Mouse (Mus musculus) gastrocnemius, postnatal 4 days (tissue): ENCODE measurements around the gene Togaram2. TPM values are rescaled to one million over a fixed set of nuclear protein-coding genes. Genes with fewer than 3 reads are reported as not detected.

Source experiments
- DNase-seq, 2 experiments: peaks; one replicate each; pipeline ENCODE4 v3.0.0; 2021 to 2022; ENCODE audit warnings: low spot score in 2 of 2, mixed read lengths in 2 of 2
- total RNA-seq, 2 experiments: library from RNA; stranded (reverse); gene quantifications; 2 replicates each; pipeline ENCODE4 v1.2.3; 2021

Togaram2 gene
- total RNA-seq, 2 experiments from 2014 or later, result 0.39 to 0.47 TPM

DNA sequence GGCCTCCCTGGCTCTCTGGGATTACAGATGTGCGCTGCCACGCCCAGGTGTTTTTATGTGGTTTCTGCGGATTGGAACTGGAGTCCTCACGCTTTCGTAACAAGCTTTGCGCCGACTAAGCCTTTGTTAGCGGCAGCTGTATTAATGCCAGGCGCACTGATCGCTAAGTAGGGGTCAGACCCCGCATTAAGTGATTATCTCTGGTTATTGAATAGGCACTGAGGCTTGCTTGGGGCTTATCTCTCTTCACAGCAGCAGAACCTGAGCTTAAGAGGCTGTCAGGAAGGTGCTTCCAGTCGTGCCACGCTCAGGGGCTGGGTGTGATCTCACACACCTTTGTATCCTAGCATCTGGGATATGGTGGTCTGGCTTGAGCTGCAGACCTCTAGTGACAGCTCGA lies 8.6 kb downstream of the Togaram2 start:
- DNase-seq, result no peak

DNA sequence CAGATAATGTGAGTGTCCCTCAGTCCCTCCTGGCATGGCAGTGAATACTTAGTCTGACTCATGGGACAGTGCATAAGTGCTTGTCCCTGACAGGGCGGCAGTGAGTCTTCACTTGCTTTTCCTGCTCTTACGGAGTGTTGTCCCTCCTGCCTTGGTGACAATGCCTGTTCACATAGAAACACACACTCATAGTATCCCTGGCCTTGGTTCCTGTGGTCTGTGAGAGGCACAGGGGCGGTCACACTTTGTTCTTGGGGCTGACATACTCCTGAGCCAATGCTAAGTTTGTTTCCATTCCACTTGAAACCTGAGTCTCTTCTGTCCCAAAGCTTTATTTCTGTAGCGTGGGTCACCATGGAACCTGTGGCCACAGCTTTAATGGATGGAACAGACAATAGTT lies 9.3 kb downstream of the Togaram2 start:
- DNase-seq, result no peak

DNA sequence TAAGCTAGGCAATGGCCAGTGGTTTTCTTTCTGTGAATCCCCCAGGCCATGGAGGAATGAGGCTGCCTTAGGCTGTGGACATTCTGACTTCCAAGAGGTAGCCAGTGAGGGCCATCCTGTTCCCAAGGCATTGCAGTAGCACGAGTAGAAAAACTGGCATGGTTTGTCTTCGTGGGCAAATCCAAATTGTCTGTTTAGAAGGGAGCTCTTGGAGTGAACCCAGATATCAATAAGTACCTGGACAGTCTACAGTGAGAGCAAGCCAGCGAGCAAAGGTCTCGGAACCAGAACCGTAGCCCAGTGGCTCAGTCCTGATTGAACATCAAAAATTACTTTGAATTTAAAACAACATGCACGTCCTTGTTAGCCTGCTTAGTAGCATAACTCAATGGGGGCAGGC lies 10.2 kb downstream of the Togaram2 start:
- DNase-seq, result no peak

DNA sequence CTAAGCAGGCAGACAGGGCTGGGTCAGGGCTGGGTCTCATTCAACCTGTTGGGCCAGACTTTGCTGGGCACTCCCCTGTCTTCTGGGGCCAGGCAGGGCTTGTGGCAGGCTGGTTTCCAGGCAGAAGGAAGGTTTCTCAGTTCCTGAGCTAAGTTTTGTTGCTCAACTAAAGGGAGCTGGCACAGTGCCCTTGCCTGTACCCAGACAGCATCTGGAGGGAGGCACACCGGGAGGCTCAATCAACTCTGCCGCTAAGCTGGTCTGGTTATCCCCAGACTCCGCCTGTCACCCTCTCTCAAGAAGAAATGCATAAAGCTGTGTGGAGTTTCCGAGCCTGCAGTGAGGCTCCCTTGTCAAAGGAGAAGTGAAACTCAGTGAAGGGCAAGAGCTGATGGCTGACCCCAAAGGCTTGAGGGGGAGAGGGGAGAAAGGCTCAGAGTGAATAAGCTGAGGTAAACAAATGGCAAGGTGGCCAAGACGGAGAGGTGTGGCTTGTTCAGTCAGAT lies 11.1 kb downstream of the Togaram2 start:
- no peak for DNase-seq

DNA sequence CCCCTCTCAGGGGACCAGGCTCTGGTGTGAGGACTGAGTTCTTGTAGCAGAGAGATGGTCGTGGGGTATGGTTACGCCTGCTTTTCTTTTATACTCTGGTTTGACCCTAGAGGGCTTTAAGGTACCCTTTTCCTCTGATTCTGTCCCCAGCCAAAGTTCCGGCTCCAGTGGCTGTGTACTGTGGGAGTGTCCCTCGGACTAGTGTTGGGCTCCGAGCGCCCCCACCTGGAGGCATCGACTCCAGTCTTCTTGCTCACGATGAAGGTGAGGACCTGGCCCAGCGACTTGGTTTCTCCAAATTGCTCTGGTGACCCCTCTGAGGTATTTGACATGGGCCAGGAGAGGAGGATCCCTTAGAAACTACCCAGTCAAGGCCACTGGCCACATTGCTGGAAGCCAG lies 14.4 kb downstream of the Togaram2 start:
- DNase-seq, result no peak

DNA sequence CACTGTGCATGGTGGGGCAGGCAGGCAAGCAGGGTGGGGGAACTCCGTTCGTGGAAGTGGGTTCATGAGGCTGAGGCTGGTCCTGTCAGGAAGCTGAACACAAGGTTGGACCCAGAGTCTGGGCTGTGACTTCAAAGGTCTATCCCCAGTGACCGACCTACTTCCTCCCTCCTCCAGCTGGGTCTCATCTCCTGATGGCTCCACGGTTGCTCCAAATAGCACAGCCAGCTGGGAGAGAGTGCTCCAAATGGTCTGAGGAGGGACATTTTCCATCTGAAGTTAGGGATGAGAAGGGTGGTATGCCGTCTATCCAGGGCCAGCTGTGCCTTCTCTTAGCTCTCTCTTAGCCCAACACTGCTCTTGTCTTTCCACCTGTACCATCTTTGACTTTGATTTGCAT lies 16.8 kb downstream of the Togaram2 start:
- DNase-seq, result no peak

DNA sequence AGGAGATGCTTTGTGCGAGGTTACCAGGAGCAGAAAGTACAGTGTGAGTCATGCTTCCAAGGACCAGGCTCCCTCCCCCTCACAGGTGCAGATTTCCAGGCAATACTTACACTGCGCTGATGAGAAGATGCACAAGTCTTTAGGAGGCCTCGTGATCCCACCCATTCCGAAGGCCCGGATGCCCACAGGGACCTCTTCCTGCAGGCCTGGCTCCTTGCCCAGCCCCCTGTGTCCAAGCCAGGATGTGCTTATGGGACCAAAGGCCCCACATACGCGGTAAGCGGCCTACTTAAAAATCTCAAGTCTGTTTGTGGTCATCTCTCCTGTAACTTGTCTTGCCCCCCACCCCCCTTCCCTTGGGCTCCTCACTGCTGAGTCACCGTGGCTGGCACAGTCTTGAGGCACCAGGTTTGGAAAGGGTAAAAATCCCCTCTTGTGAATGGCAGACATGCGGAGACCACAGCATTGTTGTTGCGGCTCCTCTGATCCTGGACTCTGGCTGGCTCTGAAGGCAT lies 18.4 kb downstream of the Togaram2 start:
- DNase-seq, result peak in 1 of 2 experiments; percentile 25

DNA sequence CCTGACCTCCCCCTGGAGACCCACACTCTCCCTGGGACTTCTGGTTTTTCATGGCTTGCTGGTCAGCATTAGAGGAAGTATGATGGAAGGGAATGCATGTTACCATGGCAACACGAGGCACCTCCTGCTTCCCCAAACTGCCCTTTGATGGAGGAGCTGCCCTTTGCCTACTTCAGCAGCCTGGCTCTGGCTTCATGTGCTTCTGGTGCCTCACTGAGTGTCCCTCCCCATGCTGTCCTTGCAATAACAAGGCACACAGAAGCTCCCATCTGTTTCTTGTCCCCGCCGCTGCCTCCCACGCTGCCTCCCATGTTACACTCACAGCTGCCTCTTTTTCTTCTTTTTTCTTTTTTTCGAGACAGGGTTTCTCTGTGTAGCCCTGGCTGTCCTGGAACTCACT lies 20.3 kb downstream of the Togaram2 start:
- no peak for DNase-seq

DNA sequence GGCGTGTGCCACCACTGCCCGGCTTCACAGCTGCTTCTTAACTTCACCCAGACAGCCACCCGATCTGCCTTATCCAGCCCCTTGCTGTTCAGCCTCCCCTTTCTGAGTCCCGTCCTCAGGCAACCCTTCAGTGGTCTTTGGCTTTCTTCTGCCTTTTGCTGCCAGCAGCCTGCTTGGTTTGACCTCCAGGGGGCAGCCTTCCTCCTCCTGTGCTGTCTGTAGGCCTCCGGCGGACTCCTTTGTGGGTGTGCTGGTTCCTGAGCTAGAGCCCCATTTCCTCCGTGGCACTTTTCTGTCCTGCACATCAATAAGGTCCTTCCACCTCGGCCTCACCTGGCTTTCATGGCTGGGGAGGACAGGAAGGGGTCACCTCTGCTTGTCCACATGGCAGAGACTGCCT lies 20.7 kb downstream of the Togaram2 start:
- no peak for DNase-seq

DNA sequence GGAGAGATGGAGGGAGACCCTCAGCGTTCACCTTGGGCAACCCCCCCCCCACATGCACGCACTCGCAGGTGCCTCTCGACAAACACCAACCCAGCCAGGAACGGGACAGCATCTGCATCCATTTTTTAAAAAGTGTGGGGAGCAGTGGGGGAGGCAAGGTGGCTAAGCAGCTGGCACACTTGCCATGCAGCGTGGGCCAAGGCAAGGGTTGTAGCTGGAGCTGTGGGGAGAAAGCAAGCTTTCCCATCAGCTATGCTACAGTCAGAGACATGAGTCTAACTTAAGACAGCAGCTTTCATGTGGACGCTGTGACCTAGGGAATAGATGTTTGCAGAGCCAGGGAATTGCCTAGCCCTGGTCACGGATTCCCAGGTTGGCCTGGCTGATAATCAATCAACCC lies 22.1 kb downstream of the Togaram2 start:
- no peak for DNase-seq

DNA sequence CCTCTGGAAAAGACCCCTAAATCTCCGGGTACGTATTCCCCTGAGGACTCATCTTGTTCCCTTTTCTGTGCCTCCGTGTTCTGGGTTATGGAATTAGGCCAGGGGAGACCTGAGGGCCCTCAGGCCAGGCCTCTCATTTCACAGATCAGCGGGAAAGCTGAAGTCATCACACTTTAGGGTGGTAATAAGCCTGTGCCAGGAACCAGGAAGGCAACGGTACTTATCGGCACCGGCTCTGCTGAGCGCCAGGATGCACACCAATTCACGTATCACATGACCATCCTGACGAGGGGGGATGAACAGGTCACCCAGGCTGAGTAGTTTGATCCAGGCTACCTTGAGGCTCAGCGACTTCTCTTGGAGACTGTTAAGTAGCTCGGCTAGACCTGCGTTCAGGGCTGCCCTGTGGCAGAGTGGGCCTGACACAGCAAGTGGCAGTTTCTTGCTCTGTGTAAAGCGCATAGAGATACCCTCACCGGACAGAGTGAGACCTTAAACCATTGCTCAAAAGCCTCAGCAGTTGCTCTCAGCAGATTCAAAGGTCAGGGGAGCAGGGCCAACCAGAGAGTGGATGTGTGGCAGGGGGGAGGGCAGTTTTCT lies 22.8 kb downstream of the Togaram2 start:
- no peak for DNase-seq

DNA sequence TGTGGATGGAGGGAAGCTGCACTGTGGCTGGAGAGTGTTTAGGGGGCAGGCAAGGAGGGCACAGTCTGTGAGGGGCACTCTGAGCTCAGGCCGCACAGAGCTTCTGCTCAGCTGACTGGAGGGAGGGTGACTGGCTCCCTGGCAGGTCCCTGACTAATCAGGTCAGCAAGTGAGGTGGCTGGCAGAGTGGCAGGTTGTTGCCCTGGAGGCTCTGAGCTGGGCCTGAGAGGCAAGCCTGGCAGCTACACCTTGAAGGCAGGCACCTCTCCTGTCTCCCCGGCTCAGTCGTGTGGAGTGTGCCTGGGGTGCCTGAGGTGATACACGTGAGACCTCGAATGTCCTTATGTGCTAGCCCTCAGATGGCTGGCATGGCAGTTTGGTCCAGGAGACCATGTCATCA lies 23.3 kb downstream of the Togaram2 start:
- DNase-seq, result no peak

DNA sequence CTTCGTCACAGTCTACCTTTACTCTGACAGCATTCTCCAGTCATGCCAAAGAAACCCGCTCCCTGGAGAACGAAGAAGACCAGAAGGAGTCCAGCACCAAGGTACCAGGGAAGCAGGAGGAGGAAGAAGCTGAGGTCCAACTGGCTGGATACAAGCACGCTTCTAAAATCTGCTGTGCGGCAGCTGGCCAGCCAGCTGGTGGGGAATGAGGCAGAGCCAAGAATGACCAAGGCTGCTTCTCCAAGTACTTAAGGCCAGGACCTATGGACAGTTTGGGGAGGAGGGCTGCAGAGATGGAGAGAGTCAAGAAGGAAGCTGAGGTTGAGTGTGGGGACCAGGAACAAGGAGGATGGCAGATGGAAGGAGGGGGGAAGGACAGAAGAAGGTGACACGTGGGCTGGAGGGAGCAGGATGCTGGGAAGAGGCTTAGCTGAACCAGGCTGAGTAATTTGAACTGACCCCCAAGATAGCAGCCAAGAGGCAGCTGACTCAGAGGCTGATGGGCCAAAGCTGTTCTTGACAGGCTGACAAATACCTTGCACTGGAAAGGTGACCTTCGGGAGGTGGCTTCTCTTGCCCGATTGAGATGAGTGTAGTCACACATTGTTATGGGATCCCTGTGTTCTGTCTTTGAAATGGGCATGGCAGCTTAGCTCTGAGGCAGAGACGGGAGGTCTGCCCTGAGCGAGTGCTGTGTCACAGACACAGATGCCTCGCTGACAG lies 25.0 kb downstream of the Togaram2 start:
- no peak for DNase-seq

DNA sequence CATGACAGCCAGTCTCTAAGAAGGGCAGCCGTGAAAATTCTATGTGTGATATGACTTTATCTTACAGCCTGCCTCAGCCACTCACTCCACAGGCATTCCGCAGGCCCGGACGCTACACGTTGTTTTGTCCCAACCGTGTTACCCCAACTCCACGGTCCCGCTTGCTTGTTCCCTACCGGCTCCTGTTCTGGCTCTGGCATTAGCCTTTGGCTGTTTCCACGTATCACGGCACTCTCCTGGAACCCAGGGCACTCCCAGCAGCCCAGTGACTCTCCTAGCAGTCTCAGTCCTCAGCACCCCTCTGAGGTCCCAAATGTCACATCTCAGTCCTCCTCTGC lies 25.5 kb downstream of the Togaram2 start:
- DNase-seq, result no peak

DNA sequence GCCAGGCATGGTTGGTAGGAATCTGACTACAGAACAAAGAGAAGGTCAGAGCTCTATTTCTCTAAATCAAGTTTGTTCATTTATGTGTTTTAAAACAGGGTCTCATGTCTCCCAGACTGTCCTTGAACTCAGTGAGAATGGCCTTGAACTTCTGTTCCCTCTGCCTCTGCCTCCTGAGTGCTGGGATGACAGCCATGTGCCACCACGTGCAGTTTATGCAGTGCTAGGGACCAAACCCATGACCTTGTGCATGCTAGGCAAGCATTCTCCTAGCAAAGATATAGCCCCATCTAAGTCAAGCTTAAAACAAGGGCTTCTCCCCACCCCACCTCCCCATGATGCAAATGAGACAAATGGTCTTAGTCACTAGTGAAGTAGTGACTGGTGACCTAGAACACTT lies 32.1 kb downstream of the Togaram2 start:
- no peak for DNase-seq

DNA sequence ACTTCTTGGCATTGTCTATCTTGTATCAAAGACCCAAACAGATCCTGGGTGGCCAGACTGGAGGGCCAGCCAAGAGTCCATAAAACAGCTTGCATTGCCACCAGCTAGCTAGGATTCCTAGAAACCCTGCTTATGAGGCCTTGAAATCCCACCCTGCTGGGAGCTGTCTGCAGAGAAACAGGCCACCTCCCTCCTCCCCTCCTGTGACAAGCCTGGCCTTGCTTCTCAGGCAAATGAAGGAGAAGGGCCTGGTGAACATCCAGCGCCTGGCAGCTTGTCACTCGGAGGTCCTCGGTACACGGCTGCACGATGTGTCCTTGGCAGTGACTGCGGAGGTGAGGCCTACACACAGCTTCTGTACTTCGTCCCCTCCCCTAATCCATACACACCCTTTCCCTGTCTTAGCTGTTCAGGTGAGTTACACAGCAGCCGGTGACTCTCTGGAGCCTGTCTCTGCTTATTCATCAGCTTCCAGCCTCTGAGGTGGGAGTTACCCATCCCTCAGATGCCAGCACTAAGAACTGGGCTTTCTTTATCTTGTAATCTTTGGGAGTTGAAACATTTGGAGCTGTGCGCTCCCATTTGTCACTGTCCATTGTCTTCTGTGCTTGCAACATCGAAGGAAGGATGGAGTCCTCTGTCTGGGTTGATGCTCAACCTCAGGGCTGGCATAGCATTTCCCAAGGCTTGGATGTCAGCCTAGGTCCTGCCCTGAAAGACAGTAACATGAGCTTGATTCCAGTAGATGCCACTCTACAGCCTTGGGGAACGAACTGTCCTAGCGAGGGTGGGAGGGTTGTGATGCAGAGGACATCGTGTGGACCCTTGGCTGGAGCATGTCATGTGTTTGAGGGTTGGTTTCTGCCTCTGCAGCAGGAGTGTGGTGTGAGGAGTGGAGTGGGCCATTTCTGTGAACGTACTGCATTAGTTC lies 32.8 kb downstream of the Togaram2 start:
- DNase-seq, result no peak

DNA sequence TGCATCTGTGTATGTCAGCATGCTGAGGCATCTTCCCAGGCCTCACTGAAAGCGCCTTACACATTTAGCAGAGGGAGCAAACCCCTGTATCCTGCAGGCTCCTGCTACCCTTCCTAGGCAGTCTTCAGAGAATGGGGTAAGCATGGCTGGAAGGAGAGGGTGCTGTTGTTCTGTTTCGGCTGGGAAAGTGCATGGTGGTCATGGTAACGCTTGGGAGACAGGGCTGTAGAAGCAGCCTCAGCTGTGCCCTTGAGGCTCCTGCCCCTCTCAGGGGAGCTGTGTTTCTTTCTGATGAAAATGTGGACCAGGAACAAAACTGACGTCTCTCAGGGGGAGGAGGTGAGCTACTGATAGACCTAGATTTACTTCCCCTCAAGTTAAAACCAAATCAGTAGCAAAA lies 34.7 kb downstream of the Togaram2 start:
- DNase-seq, result no peak

DNA sequence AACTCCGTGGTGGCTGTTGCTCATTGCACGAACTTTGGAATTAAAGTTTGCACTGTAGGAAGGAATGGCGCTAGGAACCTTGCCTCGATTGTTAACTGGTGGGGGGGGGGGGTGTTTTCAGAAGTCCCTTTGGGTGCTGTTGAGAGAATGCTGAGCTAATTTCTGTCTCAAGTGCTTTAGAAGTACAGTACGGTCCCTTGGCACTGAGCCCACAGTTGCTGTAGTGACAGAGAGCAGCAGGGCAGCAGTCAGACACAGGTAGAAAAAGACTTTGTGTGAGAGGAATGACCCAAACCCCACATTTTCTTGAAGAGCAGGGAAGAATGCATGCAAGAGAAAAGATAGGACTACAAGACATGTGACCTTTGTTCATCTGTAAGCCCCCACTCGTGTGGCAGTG lies 39.2 kb downstream of the Togaram2 start:
- no peak for DNase-seq

DNA sequence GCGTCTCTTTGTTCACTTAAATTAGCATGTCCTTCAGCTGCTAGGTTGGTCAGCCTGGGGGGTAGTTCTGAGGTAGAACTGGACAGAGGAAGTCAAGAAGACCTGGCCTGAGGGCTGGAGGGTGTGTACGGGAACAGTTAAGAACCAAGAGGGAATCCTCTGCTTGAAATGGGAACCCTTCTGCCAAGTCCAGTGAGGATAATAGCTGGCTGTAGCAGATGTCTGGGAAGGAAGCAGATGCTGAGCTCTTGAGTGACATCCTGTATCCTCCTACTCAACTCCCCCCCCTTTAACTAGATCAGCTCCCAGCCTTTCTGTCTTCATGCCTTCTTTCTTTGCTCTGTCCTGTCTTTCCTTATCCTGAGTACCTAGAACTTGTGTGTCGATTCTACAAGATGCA lies 42.0 kb downstream of the Togaram2 start:
- no peak for DNase-seq

DNA sequence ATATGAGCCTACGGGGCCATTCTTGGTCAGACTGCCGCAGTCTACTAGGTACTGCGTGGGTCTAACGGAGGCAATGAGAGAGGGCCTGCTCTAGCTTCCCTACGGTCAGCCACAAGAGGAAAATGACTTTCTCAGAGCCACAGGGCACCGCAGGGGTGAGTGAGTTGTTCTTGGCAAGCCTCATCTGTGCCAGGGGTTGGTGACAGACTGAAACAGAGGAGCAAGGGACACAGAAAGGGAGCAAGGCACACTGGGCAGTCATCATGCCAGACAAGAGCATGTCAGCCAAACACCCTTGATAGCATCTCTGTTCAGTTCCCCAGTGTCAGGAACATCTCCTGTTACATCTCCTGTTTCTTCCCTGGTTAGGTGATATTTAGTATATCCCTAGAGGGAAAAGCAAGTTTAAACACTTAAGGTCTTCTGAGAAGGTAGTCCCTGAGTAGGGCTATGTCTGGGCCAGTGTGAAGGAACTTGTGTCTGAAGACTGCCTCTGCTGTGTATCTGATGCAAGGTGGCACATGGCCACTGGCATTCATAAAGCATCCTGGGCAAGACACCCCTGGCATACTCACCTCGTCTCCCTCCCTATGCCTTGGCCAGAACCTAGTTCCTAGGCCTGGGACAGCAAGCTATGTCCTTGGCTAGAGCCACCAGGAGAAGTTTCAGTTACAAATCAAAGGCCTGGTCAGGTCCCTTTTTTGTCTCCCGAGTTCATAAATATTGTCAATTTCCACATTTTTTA lies 45.0 kb downstream of the Togaram2 start:
- no peak for DNase-seq

DNA sequence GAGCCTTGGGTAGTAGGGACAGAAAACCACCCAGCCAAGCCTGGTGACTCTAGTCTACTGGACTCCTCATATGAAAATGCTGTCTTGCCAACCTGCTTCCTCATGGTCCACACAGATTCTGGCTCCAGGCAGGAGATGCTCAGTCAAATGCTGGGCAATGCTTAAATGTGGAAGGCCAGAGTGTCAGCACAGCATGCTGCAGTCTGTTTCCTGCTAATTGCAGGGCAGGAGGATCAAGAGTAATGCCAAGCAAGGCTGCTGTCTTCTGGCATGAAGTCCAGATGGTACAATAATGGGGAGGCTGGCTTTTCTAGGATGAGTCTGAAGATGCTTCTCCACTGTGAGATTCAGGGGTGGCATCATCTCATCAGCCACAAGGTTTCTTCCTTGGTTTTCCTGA lies 47.4 kb downstream of the Togaram2 start:
- DNase-seq, result no peak
